Mouse (Mus musculus) myocyte (in vitro differentiated cells): ENCODE data around the gene Ahnak. TPM values are rescaled to one million over a fixed set of nuclear protein-coding genes. Genes with fewer than 3 reads are reported as not detected.
A peak's percentile ranks its signal among the peaks of the same experiment; 100 is the strongest.

Experiments used
- H3K27me3 ChIP-seq: one replicate; pipeline ENCODE4 v1.6.1; 2011; ENCODE audit not compliant: control insufficient read depth, insufficient read depth, insufficient read length
- H3K36me3 ChIP-seq: one replicate; pipeline ENCODE4 v1.6.1; 2011; ENCODE audit not compliant: control insufficient read depth, insufficient read depth
- H3K4me2 ChIP-seq: one replicate; pipeline ENCODE4 v1.6.1; 2011; ENCODE audit warnings: low read depth, control low read depth
- H3K4me3 ChIP-seq: one replicate; pipeline ENCODE4 v1.5.1; 2011; ENCODE audit warnings: mild to moderate bottlenecking, control low read depth, moderate library complexity
- H3K79me2 ChIP-seq: one replicate; pipeline ENCODE4 v1.6.1; 2011; ENCODE audit not compliant: control insufficient read depth, insufficient read depth
- H3ac ChIP-seq: one replicate; pipeline ENCODE4 v1.6.1; 2011; ENCODE audit not compliant: control insufficient read depth, insufficient read length
- CEBPB ChIP-seq: IDR thresholded peaks from 2 replicates; pipeline ENCODE4 v1.6.1; 2011; ENCODE audit warnings: mild to moderate bottlenecking, moderate library complexity; ENCODE audit not compliant: poor library complexity, insufficient read depth, severe bottlenecking
- E2F4 ChIP-seq: IDR thresholded peaks from one replicate; pipeline ENCODE4 v1.6.1; 2011; ENCODE audit warnings: mild to moderate bottlenecking, control low read depth, moderate library complexity; ENCODE audit not compliant: insufficient read depth
- MAX ChIP-seq: IDR thresholded peaks from one replicate; pipeline ENCODE4 v1.6.1; 2011; ENCODE audit warnings: low read depth, mild to moderate bottlenecking, control low read depth
- MYOD1 ChIP-seq, 3 experiments: IDR thresholded peaks; one replicate each; pipeline ENCODE4 v1.6.1; 2011; ENCODE audit warnings: control low read depth in 2 of 3, low read depth in 2 of 3, mild to moderate bottlenecking in 2 of 3, moderate library complexity in 1 of 3; ENCODE audit not compliant: insufficient read length in 2 of 3, control insufficient read depth in 1 of 3
- MYOG ChIP-seq, 3 experiments: IDR thresholded peaks; one replicate each; pipeline ENCODE4 v1.6.1; 2011; ENCODE audit warnings: control low read depth in 2 of 3, low read depth in 2 of 3, mild to moderate bottlenecking in 2 of 3; ENCODE audit not compliant: insufficient read length in 2 of 3, control insufficient read depth in 1 of 3, insufficient read depth in 1 of 3
- POLR2A ChIP-seq: IDR thresholded peaks from one replicate; pipeline ENCODE4 v1.6.1; 2011; ENCODE audit warnings: low read depth, mild to moderate bottlenecking, control low read depth, moderate library complexity; ENCODE audit not compliant: insufficient read length
- POLR2AphosphoS2 ChIP-seq: IDR thresholded peaks from one replicate; pipeline ENCODE4 v1.6.1; 2011; ENCODE audit warnings: low read depth, control low read depth; ENCODE audit not compliant: insufficient read length
- REST ChIP-seq: IDR thresholded peaks from one replicate; pipeline ENCODE4 v1.6.1; 2011; ENCODE audit warnings: mild to moderate bottlenecking, control low read depth, moderate library complexity; ENCODE audit not compliant: insufficient read depth, insufficient read length
- SRF ChIP-seq: IDR thresholded peaks from one replicate; pipeline ENCODE4 v1.6.1; 2011; ENCODE audit warnings: low read depth; ENCODE audit not compliant: control insufficient read depth, insufficient read length
- TCF12 ChIP-seq: IDR thresholded peaks from one replicate; pipeline ENCODE4 v1.6.1; 2011; ENCODE audit warnings: mild to moderate bottlenecking, control low read depth; ENCODE audit not compliant: poor library complexity, insufficient read depth, severe bottlenecking
- TCF3 ChIP-seq: IDR thresholded peaks from one replicate; pipeline ENCODE4 v1.6.1; 2011; ENCODE audit warnings: low read depth, control low read depth; ENCODE audit not compliant: insufficient read length
- USF1 ChIP-seq: IDR thresholded peaks from one replicate; pipeline ENCODE4 v1.6.1; 2011; ENCODE audit warnings: low read depth, mild to moderate bottlenecking, control low read depth, moderate library complexity
- polyA plus RNA-seq: library from polyadenylated mRNA; unstranded; fragments of >200 nt; fragmentation: generic; extraction: Trizol; gene quantifications from one replicate; pipeline ENCODE4 v1.2.1, GENCODE M21; 2012; ENCODE audit warnings: missing spikeins

Ahnak gene
- polyA plus RNA-seq, 1 experiment = 93.3 TPM

DNA sequence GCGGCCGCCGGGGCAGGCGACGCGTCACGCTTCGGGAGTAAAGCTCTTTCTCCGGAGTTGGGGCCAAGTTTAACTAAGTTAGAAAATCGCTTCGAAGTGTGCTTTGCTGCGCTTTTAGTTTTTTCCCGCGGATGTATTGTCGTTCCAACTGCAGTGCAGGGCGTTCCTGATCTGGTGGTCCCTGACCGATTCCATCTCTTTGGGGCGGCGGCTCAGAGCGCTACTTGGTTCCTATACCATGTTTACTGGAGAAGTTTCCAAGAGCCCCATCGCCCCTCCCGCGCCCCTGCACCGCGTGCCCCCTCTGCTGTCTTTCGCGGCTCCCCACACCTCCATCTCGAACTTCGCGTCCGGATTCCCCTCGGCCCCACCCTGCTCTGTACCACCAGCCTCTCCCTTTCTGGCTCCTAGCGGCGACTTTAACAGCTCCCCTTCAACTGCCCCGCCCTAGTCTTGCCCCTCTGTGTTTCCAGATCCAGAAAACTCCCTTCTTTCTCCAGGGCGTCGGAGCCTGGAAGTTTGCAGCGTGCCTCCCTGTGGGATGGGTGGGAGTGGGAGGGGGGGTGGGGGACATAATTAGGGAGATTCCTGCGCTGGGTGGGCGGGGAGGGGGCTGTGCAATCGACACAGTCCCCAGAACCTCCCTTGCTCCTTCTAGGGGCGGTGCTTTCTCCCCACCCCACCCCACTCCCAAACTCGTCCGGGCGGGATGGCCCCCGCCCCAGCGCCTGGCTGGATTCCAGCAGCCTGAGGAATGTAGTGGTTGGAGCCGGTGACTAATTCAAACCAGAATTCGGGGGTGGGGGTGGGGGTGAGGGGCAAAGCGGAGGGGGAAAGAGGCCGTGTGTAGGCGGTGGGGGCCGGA, 715 bp downstream of the Ahnak start:
- peaks cover 60% of the 10 kb centered on the region for H3K79me2 ChIP-seq
- H3ac ChIP-seq = peak overlapping the region; percentile 71
- no peaks in the 10 kb centered on the region for H3K27me3 ChIP-seq
- no peak overlapping the region for H3K4me2 ChIP-seq
- no peaks in the 10 kb centered on the region for H3K36me3 ChIP-seq
- peak overlapping the region; percentile 92 for H3K4me3 ChIP-seq
- TF ChIP-seq TCF12 (no peak), E2F4 (no peak), MYOG (IDR thresholded peaks at IDR 0.05; ENCODE audit: control insufficient read depth in 1 of 3, insufficient read depth in 1 of 3, insufficient read length in 2 of 3, low read depth in 2 of 3) (peak in 1 of 3 experiments; percentile 16), TCF3 (no peak), POLR2A (peak; percentile 48), SRF (no peak), MAX (no peak), MYOD1 (IDR thresholded peaks at IDR 0.05; ENCODE audit: control insufficient read depth in 1 of 3, insufficient read length in 2 of 3, low read depth in 2 of 3) (no peak), REST (no peak), USF1 (no peak), POLR2AphosphoS2 (no peak), CEBPB (no peak)

DNA sequence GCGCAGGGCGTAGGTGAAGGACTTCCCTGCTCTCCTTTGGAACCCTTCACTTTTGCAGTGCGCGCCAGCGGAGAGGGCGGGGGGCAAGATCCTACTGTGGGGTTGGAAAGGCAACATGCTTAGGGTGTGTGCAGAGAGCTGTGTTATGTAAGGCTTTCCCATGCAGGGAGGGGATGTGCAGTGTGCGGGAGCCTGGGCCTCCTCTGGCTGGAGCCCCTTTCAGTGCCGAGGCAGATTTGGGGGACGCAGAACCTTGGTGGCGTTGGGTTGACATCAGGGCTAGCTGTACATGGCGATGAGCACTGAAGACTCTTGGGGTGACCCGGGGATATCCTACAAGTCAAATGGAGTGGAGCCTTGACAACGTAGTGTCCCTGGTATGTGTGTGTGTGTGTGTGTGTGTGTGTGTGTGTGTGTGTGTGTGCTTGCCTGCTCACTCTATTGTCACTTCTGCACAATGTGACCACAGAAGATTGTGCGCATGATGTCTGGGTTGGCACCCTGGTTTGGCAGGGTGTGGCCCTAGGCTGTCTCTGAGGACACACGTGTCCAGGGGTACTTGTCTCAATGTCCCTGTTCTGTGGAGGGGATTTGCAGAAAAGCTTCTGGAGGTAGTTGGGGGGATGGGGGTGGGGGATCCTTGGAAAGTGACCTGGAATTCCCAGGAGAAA, 1.5 kb downstream of the Ahnak start:
- H3K27me3 ChIP-seq = no peaks in the 10 kb centered on the region
- H3K79me2 ChIP-seq = peaks cover 63% of the 10 kb centered on the region
- H3K4me2 ChIP-seq = peak overlapping the region; percentile 100
- peak overlapping the region; percentile 92 for H3K4me3 ChIP-seq
- no peaks in the 10 kb centered on the region for H3K36me3 ChIP-seq
- H3ac ChIP-seq = peak overlapping the region; percentile 71
- peak in 1 of 3 experiments; percentile 26 for TF ChIP-seq MYOG (IDR thresholded peaks at IDR 0.05; ENCODE audit: control insufficient read depth in 1 of 3, insufficient read depth in 1 of 3, insufficient read length in 2 of 3, low read depth in 2 of 3)
- TF ChIP-seq SRF = no peak
- peak; percentile 47 for TF ChIP-seq MAX
- peak; percentile 26 for TF ChIP-seq POLR2AphosphoS2
- no peak for TF ChIP-seq MYOD1 (IDR thresholded peaks at IDR 0.05; ENCODE audit: control insufficient read depth in 1 of 3, insufficient read length in 2 of 3, low read depth in 2 of 3)
- TF ChIP-seq TCF12 = no peak
- peak; percentile 56 for TF ChIP-seq POLR2A

DNA sequence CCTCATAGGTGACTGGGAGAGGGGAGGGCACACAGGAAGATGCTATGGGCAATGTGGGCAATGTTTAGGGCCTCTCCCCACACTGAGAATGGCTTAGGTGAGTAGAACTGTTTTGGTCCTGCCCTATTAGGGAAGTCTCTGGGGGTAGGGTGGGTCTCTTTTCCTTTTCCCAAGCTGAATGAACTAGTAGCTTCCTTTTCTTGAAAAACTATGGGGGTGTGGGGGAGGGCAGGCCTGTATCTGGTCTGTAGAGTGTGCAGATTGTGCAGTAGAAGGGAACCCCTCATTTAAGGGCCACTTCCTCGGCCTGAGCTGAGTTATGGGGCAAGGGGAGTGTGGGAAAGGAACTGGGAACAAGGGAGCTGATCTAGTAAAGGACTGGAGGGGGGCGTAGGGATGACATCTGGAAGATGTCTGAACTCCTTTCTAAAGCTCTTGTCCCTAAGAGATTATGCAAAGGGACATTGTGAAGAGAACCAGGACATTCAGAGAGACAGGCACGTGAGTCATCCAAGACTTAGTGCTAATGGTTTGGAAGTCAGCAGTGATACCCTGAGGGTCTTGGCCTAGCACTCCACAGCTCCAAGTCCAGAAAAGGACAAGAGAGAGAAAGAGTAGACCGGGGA, 2.3 kb downstream of the Ahnak start:
- Histone ChIP-seq H3K36me3 (no peaks in the 10 kb centered on the region), H3K79me2 (peaks cover 70% of the 10 kb centered on the region), H3K4me3 (peak overlapping the region; percentile 92), H3K27me3 (no peaks in the 10 kb centered on the region), H3K4me2 (peak overlapping the region; percentile 100), H3ac (peak overlapping the region; percentile 71)
- TF ChIP-seq SRF (no peak), POLR2A (no peak), E2F4 (no peak), TCF3 (no peak), POLR2AphosphoS2 (peak; percentile 42), USF1 (no peak), TCF12 (no peak), MYOG (IDR thresholded peaks at IDR 0.05; ENCODE audit: control insufficient read depth in 1 of 3, insufficient read depth in 1 of 3, insufficient read length in 2 of 3, low read depth in 2 of 3) (no peak), REST (no peak)

DNA sequence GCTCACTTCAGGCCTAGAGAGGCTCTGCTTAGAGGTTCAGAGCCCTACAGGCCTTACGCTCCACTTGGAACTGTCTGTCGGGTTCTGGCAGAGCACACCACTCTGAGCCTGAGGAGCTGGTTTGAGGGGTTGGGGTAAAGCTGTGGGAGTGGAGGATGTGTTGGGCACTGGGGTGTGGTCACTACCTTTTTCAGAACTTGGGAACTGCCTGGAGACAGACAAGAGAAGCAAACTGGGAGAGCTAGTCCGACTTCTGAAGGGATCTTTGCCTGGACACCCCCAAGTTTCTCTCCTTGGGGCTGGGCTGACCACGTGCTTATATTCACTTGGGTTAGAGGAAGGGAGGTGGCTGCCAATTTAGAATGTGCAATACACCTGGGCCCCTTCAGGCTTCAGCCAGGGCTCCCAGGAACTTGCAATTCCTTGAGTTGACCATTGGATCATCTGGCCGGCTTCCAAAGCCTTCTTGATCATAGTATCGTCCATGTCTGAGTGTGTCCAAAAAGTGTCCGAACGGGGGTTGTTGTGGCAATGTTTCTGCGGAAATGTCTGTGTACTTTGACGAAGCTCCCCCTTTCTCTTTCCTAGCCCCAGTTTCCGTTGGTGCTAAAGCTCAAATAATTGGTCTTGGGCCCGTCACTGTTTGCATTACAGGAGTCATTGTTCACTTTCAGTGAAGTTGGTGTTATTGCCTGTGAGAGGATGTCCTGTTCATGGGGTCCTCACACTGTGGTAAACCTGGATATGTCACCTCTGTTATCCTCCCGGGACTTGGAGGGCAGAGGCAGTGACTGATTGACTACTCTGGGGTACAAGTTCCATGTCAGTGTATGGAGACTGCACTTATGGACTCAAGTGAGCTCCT, 3.0 kb downstream of the Ahnak start:
- Histone ChIP-seq H3K36me3 (no peaks in the 10 kb centered on the region), H3K4me3 (peak overlapping the region; percentile 92), H3K79me2 (peaks cover 77% of the 10 kb centered on the region), H3K4me2 (peak overlapping the region; percentile 100), H3ac (peak overlapping the region; percentile 71), H3K27me3 (no peaks in the 10 kb centered on the region)
- TF ChIP-seq POLR2AphosphoS2 (no peak), TCF3 (no peak), CEBPB (no peak), MYOG (IDR thresholded peaks at IDR 0.05; ENCODE audit: control insufficient read depth in 1 of 3, insufficient read depth in 1 of 3, insufficient read length in 2 of 3, low read depth in 2 of 3) (no peak), REST (no peak), USF1 (peak; percentile 23)
